Mouse (Mus musculus): ENCODE results near the gene Plxnd1.

Plxnd1 gene

DNA sequence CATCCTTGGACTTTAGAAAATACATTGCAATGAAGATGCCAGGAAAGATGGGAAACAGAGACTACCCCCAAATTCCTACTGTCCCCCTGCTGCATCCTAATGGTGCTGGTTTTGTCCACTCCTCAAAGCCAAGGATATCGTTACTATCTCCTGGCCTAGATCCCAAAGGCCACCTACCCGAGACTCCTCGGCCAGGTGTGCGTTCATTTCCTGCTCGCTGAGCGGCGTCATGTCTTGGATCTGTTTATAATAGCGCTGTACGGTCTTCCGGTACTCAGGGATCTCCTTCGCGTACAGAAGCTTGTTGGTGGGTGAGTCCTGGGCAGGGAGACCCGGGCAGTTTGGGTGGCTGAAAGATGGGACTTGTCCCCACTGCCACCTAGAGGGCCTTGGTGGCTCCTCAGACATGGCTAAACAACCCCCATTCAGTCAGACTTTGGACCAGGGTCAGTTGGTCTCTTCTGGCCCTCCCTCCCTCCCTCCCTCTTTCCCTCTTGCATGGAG lies 38.3 kb downstream of the Plxnd1 start:
- no peak for DNase-seq

DNA sequence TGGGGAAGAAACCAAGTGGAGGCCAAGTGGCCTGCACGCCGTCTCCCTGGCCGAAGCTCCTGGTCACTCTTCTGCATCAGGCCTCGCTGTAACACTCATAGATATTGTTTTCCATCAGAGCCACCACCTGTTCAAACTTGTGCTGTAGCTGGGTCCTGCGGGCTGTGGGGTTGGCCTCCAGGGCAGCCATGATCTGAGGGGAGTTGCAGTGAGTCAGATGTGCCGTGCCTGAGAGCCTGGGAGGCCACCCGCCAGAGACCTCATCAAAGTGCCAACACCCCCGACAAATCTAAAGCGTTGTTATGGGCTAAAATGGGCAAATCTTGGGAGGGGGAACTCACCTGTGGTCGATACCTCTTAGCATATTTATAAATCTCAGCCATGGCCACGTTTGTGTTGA lies 39.1 kb downstream of the Plxnd1 start:
- no peak for DNase-seq

DNA sequence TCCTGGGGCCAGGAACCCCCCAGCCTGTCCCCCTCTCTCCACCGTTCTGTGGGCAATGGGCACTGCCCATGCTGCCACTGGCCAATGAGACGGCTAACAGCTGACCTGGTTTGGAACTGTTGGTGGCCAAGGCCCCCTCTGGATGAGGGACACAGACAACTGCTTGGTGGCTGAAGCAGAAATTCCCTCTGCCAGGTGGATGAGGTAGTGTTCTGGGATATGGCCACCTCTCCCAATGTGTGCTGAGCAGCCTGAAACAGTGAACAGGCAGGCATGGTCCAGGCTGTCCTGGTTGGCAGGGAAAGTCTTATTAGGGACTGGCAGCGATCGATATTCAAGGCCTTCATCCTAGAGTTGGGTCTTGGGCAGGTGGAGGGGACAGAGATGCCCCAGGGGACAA lies 39.6 kb downstream of the Plxnd1 start:
- peak; percentile 56 for DNase-seq

DNA sequence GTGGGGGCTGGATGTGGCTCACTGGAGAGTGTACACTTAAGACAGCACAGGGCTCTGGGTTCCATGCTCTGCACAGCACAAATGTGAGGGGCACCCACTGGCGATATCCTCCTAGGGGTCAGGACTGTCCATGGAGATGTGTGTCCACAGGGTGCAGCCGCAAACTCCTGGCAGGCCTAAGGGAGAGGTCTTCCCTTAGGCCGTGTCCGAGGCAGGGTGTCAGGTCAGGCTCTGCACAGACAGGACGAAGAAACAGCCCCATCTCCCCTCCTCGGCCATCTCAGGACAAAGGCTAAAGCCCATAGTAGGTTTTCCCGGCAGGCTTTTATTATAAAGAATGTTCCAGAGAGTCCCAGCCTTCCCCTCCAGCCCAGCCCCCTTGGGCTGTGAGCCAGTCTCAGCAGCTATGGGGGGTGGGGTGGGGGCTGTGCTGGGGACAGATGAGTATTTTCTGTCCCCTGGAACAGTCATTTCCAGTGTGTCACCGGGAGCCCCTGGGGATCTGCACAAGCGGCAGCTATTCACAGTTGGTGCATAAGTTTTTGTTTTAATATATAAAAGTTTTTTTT lies 40.2 kb downstream of the Plxnd1 start:
- DNase-seq: no peak

DNA sequence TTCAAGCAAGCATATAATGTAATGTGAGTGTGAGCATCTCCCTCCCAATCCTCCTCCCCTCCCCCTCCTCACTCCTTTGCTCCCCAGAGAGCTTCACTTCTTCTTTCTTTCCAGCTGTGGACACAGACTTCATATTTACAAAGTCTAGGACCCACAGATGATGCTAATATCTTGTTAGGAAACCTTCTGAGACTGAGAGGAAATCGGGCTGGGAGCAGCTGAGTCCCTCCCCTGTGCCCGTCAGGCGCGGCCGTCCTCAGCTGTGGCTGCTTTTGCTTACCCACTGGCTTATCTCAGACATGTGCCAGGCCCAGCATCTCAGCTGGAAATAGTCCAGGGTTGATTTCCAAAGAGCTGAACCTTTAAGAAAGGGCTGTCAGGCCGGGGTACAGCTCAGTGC lies 48.4 kb downstream of the Plxnd1 start:
- no peak for DNase-seq

DNA sequence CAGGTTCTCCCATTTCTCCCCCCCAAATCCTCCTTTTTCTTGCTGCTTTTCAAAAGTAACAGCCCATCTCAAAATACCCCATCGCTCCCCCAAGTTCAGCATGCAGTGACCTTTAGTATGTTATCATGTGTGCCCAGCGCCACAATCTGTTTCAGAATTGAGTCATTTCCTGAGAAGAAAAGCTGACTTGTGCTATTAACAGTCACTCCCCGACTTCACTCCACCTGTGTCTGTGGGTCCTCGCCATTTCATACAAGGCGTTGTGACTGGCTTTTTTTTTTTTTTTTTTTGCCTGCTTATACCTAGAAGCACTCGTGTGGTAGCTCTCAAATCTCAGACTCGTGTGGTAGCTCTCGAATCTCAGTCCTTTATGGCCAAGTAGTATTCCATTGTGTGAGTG lies 49.2 kb downstream of the Plxnd1 start:
- no peak for DNase-seq

DNA sequence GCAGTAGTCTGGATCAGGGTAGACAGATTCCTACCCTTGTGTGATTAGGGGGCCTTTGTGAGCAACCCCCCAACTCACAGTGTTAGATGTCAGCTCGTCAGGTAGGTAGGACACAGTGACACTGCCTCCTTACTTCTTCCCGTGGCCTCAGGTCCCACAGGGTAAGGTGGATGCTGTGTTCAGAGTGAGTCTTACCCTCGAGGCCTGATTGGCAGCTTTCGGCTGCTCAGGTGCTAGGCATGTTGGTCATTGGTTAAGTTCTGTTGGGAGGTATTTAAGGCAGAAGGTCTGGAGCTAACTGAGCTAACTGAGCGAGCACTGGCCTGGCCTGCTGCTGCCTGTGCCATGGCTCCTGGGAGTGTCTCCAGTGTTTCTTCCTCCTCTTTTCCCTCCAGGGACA lies 50.2 kb downstream of the Plxnd1 start, which contains the start of gene H1foo:
Gene H1foo, plus strand, starts transcription at position 301 of the 400 bp plus-strand sequence.
- DNase-seq: no peak

DNA sequence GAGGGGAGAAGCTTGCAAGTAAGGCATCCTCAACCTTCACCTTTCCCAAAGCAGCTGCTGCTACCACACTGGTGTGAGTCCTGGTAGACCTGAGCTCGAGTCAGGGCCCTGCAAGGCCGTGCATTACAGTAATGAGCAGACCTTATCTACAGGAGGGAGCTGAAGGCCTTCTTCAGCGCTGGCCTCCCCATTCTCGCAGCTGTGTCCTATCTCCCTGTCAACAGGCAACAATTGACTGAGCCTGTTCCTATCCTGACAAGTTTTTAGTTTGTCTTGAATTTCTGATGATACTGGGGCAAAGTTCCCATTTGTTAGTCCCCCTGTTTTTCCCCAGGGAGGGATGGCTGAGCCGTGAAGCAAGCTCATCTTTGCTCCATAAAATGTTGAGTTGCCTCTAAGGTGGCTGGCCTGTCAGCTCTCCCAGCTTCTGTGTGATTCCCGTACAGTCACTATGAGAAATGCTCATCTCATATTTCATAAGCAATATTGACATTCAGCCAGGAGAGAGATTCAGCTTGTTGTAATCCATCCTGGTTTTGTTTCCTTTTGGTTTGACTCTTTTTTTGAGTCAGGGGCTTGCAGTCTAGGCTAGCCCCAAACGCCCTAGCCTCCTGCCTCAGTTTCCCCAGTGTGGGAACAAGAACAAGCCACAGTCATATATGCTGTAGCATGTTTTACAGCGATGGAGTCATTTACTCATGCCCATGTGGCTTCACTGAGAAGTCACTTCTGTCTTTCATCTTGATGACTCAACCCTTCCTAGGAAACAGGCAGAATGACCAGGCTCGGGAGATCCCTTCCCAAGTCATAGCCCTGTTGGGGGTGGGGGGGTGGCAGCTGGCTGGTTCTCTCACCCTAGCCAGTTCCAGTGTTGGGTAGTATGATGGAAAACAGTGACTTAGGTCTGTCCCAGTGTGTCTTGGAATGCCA lies 51.0 kb downstream of the Plxnd1 start:
- DNase-seq: no peak

DNA sequence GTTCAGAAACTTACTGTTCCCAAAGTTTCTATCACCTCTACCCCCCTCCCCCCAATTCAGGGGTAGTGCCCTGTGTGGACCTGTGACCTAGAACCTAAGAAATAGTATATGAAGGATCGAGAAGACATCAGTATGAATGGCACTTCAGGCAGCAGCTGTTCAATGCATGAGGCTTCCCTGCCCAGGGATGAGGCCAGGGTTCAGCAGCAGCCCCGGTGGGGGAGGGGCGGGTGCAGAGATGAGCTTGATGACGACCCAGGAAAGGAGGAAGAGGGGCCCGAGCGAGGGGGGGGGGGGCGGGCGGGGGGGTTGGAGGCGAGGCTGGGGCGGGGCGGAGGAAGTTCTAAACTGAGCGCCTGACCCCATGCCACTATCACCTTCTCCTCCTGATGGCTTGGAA lies 53.7 kb downstream of the Plxnd1 start:
- no peak for DNase-seq

DNA sequence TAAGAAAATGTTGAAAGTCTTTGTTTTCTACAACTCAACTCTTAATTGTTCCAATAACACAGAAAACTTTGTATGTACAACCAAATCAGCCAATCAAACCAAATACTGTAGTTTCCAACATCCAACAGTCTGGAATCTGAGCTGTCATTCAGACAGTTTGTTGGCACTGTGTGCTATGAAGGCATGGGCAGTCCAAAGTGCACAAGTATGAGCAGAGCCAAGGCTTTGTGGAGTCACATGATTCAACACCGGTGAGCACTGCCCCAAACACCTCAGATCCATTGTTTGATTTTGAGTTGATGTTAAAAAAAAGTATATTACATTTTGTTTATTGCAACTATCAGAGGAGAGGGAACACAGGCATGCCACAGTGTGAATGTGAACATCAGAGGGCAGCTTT lies 54.2 kb downstream of the Plxnd1 start:
- no peak for DNase-seq

DNA sequence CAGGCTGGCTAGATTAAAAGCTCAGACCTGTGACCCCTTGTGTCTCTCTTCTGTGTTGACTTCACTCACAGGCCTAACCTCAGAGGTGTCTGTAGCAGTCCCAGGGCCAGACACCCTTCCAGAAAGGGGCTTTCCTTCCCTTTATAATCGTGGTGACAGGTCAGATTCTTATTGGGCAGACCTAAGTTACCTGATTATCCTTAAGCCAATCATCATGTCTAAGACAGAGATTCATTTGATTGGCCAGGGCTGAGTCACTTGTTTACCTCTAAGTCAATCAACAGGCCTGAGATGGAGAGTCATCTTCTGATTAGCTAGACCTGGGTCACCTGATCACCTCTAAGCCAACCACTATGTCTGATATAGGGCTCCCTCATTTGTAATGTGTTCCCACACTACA lies 56.0 kb downstream of the Plxnd1 start:
- DNase-seq: no peak

DNA sequence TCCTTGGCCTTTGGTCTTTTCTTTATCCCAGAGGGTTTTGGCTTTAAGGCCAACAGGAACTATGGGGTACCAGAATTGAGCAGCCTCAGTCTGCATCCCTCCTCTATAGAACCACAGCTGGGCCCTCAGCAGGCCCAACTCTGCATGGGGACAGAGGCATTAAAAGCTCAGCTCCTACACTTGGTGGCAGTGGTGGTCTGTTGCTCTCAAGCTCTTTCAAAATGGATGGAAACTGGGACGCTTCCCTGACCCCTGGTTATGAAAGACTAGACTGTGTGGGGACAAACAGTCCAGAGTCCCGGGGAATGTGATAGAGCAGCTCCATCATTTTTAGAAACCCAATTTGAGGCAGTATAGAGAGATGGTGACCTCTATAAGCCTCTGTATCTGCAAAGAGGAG lies 56.8 kb downstream of the Plxnd1 start:
- DNase-seq: no peak

DNA sequence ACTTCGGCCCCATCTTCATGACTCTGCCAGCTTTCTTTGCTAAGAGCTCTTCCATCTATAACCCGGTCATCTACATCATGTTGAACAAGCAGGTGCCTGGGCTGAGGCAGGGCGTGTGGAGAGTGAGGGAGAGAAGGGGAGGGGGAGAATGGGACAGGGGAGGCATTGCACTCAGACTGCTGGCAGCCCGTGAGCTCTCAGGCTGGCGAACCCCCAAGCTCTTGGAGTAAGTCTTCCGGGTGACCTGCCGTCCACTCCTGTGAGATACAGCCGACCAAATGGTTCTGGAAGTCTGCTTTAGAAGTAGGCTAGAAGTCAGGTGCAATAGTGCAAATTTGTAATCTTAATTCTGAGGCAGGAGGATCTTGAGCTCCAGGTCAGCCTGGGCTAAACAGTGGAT lies 59.3 kb downstream of the Plxnd1 start:
- DNase-seq: no peak

DNA sequence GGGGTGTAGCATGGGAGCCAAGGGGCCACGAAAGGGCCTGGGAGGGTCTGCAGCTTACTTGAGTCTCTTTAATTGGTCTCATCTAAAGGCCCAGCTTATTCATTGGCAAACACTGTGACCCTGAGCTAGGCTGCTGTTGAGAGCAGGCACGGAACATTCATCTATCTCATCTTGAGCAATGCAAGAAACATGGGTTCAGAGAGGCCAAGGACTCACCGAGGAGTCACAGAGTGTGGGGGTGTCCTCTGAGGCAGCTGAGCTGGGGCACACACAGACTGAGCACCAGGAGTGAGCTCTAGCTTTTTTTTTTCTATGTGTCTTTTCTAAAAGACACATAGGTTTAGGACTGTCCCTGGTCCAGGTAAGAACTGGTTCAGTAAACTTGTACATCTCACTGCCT lies 62.4 kb downstream of the Plxnd1 start:
- DNase-seq: no peak

DNA sequence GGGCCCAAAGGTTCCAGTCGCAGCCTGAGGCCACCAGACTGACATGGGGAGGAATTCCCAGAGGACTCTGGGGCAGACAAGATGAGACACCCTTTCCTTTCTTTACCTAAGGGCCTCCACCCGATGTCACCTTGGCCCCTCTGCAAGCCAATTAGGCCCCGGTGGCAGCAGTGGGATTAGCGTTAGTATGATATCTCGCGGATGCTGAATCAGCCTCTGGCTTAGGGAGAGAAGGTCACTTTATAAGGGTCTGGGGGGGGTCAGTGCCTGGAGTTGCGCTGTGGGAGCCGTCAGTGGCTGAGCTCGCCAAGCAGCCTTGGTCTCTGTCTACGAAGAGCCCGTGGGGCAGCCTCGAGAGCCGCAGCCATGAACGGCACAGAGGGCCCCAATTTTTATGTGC lies 63.2 kb downstream of the Plxnd1 start, which contains the start of gene Rho:
Gene Rho, plus strand, starts transcription at position 110 of the 400 bp plus-strand sequence.
- DNase-seq: no peak

DNA sequence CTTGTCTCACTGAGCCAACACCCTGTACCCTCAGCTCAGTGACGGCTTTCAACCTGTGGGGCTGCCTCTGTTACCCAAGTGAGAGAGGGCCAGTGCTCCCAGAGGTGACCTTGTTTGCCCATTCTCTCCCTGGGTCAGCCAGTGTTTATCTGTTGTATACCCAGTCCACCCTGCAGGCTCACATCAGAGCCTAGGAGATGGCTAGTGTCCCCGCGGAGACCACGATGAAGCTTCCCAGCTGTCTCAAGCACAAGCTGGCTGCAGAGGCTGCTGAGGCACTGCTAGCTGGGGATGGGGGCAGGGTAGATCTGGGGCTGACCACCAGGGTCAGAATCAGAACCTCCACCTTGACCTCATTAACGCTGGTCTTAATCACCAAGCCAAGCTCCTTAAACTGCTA lies 64.8 kb downstream of the Plxnd1 start:
- DNase-seq: no peak

DNA sequence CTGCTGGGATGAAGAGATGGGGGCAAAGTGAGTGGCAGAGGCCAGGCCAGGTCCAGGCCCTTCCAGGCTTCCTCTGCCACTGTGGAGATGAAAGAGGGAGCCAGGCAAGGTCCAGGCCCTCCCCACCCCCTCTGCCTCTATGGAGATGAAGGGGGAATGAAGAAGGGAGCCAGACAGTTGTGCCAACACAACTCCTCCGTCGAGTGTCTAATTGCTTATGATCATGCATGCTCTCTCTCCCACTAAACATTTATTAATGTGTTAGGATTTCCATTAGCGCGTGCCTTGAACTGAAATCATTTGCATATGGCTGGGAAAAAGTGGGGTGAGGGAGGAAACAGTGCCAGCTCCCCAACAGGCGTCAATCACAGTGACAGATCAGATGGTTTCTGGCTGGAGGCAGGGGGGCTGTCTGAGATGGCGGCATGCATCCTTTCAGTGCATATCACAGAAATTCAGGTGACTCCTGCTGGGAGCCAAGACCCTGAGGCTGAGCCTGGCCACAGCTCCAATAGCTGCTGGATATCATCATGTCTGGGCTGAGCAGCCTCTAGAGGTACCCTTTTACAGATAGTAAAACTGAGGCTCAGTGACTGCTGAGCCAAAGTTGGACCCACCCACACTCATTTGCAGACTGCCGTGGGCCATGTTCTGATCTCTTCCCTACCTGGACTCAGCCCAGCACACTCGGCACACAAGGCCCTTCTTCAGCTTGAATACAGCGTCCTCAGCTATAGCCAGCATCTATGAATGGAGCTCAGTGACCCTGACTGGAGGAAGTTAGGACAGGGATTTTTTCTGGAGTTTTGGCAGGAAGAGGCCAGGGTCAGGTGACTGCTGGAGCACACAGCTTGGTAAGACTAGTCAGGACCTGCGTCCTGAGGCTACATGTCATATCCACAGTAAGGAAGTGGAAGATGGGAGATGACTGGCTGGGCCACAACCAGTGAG lies 67.2 kb downstream of the Plxnd1 start:
- DNase-seq: no peak

DNA sequence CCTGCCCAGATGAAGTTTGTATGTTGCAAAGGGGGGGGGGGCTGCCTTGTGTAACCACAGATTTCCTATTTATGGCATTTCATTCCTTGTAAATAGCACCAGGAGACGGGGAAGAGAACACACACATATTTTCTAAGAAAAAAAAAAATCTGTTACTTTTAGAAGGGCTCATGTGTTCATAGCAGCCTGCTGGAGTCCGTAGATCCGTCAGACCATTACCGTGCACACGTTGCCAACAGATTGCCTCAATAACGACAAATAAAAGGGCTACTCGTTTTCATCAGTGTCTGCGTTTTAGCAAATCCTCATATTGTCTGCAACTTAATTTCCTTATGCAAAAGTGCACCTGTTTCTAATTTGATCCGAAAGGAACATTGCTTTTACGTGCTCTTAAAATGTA lies 68.4 kb downstream of the Plxnd1 start:
- DNase-seq: no peak

DNA sequence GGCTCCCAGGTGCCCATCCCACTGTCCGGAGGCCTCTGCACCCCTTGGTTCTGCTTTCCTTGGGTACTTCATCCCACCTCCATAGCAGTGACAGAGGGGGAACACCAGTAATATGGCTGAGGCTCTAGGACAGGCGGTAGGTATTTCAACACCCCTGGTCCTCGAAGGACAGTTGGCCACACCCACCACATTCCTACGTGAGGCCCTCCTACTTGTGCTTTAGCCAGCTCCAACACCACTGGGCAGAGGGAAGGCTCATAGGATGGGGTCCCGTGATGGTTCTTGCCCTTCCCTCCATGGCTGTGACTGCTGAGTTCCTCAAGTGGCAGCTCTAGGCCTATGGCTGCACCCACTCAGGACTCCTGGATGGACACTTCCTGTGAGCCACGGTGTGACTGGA lies 70.0 kb downstream of the Plxnd1 start:
- no peak for DNase-seq

DNA sequence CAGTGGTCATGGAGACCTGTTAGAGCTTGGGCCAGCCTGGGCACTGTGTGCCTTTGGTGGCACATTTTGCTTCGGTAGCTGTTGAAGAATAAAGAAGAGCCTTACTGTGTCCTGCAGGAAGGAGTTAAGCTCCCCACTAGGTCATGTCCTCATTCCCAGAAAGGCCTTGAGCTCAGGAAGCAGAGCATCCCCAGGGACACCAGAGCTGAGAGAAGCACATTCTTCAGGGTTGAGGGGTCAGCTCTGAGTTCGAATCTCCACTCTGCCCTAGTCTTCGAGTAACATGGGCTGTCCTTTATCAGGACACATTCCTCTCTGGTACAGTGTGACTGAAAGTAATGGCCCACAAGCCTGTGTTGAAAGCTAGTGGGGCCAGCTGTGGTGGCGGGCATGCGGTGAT lies 74.9 kb downstream of the Plxnd1 start:
- no peak for DNase-seq

DNA sequence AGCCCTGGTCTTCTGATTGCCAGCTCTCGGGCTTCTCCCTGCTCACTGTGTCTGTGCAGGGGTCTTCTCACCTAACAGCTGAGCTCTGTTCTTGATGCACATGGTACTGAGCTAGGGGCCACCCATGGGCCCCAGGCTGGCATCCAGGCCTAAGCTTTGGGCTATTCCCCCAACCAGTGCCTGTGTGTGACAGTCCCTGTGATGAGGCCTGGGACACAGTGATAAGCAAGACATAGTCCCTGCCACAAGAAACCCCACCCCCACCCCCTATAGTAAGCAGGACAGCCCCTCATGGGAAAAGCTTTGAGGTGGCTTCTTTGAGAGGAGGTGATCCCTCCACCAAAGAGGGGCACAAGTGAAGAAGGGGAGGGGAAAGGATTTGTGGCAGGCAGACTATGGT lies 76.2 kb downstream of the Plxnd1 start:
- DNase-seq: no peak

DNA sequence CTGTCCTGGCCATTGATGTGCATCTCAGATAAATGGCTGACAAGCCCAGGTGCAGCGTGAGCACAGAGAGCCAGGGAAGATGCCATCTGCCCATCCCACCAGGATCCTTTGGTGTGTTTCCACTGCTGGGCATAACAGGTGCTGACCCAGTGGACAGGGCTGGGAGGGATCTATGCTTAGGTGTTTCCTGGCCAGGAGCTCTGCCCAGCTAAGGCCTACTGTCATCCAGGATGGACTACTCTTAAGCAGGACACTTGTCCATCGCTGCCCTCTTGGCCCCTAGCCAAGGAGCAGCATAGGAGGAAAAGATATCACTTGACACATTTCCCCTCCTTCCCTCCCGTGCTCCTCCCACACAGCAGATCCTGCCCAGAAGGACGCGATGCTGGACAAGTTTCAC lies 78.2 kb downstream of the Plxnd1 start:
- DNase-seq: peak; percentile 67

Data from cerebellum, adult 8-10 months (tissue).